Mouse (Mus musculus) neutrophil, adult 5-6 weeks (primary cell): ENCODE data around the gene Zswim3. TPM values are rescaled to one million over a fixed set of nuclear protein-coding genes. Genes with fewer than 3 reads are reported as not detected.

Source experiments
- ATAC-seq: fragments of 151-379, 151-347 bp; 2 replicates; pipeline ENCODE4 v1.8.0; 2017; ENCODE audit warnings: mild to moderate bottlenecking, moderate TSS enrichment; ENCODE audit not compliant: insufficient number of reproducible peaks, poor library complexity, low FRiP score, severe bottlenecking; ENCODE audit errors: extremely low read depth
- total RNA-seq: library from RNA; stranded (forward); fragments of 200-1000 nt; gene quantifications from 2 replicates; pipeline ENCODE4 v1.2.3, GENCODE M21; 2017

The Zswim3 gene
- total RNA-seq = 3.8 and 3.9 TPM in 2 replicates

DNA sequence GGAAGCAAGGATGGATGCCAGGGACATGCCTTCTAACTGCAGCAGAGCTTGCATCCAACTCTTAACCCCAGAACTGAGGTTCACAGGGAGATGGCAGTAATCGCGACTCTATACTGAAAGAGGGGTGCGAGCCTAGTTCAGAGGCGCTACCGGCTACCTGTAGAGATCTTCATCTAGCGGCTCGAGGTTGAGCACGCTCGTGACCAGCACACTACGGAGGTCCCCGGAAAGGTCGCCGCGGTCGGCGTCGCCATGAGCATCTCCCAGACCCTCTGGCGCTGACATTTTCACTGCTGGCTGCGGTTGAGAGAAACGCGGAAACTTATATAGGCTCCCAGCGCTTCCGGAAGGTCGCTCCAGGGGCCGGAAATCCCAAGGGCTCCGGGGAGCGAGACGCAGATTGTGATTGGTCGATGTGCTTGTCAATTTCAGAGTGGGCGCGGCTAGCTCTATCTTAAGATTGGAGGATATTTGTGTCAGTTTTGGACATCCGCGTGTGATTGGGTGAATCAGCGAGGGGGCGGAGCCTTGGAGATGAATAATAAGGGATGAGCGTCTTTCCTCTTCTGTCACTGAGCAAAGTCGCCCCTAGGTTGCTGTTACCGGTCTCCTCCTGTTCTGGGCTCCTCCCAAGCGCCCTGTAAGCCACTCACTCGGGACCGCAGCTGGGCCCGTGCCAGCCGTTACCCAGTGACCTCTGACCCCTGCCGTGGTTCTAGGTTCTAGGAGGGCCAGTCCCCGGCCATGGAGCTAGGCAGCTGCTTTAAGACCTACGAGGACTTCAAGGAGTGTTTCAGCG is at the start of gene Zswim3, which contains the start of gene Acot8:
Gene Zswim3, plus strand, starts transcription at position 566 of the 799 bp plus-strand sequence.
Gene Acot8, minus strand, starts transcription at position 350 of the 799 bp plus-strand sequence.
- ATAC-seq = peak; percentile 96

- no peak for ATAC-seq
Measured at GRCm38 (mm10) chr2:164757841-164758240, 47.1 kb upstream of the Zswim3 start.

- ATAC-seq = no peak
Measured at GRCm38 (mm10) chr2:164758692-164759091, 46.2 kb upstream of the Zswim3 start.

DNA sequence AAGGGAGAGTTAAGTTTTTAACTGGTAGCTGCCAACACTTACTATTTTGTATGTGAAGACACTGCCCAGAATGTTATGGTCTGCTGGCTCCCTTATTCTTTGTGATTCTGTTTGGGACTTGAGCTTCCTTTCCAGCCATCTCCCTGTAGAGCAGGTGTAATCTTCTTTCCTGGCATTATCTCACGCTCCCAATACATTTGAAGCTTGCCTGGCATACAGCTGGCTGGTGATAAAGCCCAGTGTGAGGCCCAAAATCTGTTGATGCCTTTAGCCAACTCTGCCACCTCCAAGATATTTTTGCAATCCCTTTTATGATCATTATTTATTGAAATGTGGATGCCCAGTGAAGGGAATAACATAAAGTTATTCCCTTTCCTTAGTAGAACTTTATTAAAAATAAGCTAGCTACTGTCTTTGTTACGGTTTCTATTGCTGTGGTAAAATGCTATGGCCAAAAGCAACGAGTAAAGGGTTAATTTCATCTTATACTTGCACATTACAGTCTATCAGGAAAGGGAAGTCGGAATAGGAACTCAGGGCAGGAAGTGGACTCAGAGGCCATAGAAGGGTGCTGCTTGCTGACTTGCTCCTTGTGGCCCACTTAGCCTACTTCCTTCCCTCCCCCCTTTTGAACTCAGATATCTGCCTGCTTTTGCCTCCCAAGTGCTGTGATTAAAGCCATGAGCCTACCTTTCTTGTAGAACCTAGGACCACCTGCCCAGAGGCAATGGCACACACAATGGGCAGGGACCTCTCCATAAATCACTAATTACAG is 44.7 kb upstream of the Zswim3 start:
- ATAC-seq = no peak

GRCm38 (mm10) chr2:164761502-164761901 is 43.4 kb upstream of the Zswim3 start:
- no peak for ATAC-seq

- ATAC-seq = no peak
Measured at GRCm38 (mm10) chr2:164761971-164762370, 42.9 kb upstream of the Zswim3 start.

GRCm38 (mm10) chr2:164762593-164762992 is 42.3 kb upstream of the Zswim3 start:
- ATAC-seq = no peak

GRCm38 (mm10) chr2:164765841-164766240 is 39.1 kb upstream of the Zswim3 start:
- no peak for ATAC-seq

GRCm38 (mm10) chr2:164767812-164768540 is 36.9 kb upstream of the Zswim3 start:
- ATAC-seq = no peak

- peak; percentile 99 for ATAC-seq
Measured at GRCm38 (mm10) chr2:164769258-164770037, 35.5 kb upstream of the Zswim3 start, which contains the start of gene Ube2c. Ube2c (plus strand) TSS chr2:164769898.

DNA sequence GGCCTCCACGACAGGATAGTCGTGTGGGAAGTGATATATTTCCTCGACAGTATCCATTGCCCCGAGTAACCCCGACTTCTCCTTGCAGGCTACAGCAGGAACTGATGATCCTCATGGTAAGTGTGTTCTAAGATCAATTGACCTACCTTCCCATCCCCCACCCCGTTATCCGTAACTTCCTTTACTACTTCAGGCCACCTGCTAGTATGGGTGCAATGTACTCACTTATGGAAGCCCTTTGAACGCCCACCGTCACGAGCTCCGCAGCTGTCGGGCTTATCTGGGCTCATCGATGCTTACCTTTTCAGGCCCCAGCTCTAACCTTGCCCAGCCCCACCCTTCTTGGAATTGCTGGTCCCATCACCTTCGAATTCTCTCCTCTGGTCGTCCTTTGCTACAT is 34.6 kb upstream of the Zswim3 start:
- ATAC-seq = no peak

- ATAC-seq = no peak
Measured at GRCm38 (mm10) chr2:164771123-164771522, 33.8 kb upstream of the Zswim3 start.

DNA sequence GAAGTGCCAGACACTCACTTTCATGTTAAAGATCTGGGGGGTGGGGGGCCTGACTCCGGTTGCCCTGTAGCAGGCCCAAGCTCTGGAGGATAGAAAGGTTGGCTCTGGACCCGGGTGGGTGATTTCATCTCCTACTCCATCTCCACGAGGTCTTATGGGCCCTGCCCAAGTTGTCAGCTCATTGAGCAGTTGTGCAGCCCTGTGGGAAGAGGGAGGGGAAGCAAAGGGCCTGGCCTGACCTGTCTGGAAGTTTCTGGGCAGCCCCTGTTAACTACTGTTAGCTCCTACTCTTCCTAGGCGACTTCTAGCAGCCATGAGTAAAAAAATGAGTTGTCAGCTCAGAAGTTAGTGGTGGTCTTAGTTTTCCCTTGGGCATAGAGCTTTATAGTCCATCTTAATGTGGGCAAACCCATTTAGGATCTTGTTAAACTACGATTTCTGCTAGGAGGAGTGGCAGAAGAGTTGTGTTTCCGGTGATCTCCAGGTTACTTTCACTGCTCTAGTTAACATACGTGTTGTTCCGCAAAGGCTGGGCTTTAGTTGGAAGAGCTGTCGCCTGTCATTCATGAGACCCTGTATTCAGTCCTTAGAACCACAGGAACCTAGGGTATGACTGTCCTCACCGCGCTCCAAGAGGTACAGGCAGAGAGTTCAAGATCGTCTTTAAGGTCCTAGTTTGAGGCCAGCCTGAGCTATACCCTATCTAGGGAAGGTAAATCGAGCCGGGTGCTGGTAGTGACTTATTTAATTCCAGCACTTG is 31.5 kb upstream of the Zswim3 start:
- ATAC-seq = no peak

GRCm38 (mm10) chr2:164773989-164774364 is 30.9 kb upstream of the Zswim3 start:
- no peak for ATAC-seq

GRCm38 (mm10) chr2:164776130-164776529 is 28.8 kb upstream of the Zswim3 start:
- ATAC-seq = no peak

GRCm38 (mm10) chr2:164776801-164777200 is 28.1 kb upstream of the Zswim3 start:
- no peak for ATAC-seq

DNA sequence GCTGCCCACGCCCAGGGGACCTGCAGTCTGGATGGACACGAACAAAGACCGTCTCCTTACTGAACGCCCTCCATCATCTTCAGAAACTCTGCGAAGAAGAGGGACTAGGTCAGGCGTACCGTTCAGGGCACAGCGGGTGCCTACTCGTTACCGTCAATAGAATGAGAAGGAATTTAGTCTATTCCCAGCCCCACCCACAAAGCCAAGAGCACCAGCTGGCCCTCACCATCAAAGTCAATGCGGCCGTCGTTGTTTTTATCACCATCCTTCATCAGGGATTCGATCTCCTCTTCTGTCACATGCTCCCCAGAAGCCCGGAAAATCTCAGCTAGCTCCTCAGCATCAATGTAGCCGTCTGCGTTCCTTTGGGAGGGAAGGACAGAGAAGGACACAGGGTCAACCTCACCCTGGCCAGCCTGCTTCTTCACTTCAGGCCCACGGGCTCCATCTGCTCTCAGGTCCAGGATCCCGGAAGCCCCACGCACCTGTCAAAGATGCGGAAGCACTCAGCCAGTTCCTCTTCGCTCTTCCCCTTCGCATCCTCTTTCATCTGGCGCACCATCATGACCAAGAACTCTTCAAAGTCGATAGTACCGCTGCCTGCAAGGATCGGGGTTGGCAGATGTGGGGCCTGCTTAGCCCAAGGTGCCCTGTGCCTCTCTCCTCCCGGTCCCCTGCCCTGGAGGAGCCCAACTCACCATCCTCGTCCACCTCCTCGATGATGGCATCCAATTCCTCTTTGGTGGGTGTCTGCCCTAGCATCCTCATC is 27.5 kb upstream of the Zswim3 start:
- ATAC-seq = no peak

- no peak for ATAC-seq
Measured at GRCm38 (mm10) chr2:164778015-164778287, 26.9 kb upstream of the Zswim3 start.
